Mouse (Mus musculus) Patski (cell line): ENCODE measurements around the gene Chst4. TPM values are rescaled to one million over a fixed set of nuclear protein-coding genes. Genes with fewer than 3 reads are reported as not detected.

Experiments used
- ATAC-seq: fragments of 100-300 bp; one replicate; pipeline ENCODE4 v1.8.0; 2021
- CTCF ChIA-PET: fragments of 350-600 bp; sonication (Branson Sonifier 250); formaldehyde crosslinking; loops from one replicate; lab custom pipeline; 2022; ENCODE audit warnings: inconsistent platforms; lab: Charles Lee
- POLR2A ChIA-PET: fragments of 350-600 bp; sonication (Branson Sonifier 250); formaldehyde crosslinking; loops from one replicate; lab custom pipeline; 2022; ENCODE audit warnings: antibody characterized with exemption, inconsistent platforms; lab: Charles Lee
- DNase-seq: peaks from one replicate; pipeline ENCODE4 v3.0.0-alpha.2; 2011; ENCODE audit warnings: low read depth, low spot score
- H3K27me3 ChIP-seq: fragments of 371-371 bp; one replicate; pipeline ENCODE4 v1.5.1; 2021
- CTCF ChIP-seq: fragments of 100-300 bp; IDR thresholded peaks from one replicate; pipeline ENCODE4 v1.5.1; 2021
- in situ Hi-C: fragments of 300-500 bp; cut with MboI; formaldehyde crosslinking; loops from 3 replicates; pipeline ENCODE4 v1.11.1; 2018; ENCODE audit warnings: low pct_unique_long_range_greater_than_20kb, mixed read lengths
- polyA plus RNA-seq: library from polyadenylated mRNA; unstranded; gene quantifications from one replicate; pipeline ENCODE4 v1.2.3, GENCODE M21; 2021

Gene Chst4
- polyA plus RNA-seq, 1 experiment from 2014 or later: not detected

DNA sequence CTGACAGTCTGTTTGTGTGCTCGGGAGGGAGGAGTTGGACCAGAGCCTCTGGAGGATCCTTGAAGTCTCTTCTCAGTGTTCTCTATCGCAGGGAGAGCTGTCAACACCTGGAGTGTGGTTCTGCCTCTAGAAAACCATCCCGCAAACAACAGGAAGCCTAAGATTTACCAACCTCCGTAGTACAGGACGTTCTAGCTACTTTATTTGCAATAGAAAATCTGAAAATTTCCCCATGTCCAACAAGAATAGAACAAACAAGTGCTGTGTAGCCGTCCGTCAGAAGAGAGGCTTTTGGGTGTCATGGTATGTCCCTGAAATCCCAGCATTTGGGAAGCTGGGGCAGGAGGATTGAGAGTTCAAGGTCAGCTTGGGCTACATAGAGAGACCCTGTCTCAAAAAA is 51.8 kb downstream of the Chst4 start:
- peaks cover 7% of the 10 kb centered on the region for H3K27me3 ChIP-seq
- POLR2A ChIA-PET: no interaction called here
- in situ Hi-C loops: no loop called here

DNA sequence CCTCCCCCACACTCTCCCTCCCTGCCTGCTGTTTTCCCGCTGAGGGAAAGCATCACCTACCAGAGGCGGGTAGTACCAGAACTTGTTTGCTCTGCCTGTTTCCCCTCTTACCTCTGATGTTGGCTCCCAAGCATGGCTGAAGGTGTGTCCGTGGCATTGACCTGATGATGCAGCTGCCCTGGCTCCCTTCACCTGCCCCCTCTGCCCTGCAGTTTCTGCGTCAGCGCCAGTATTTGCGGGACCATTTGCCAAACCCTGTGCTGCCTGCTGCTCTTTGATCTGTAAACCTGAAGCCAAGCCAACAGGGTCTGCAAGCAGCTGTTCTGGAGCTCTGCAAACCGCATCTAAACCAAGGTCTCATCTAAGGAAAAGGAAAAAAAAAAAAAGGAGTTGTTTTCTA is 53.2 kb downstream of the Chst4 start:
- CTCF ChIA-PET: no interaction called here
- no peak for DNase-seq
- POLR2A ChIA-PET: no interaction called here
- in situ Hi-C loops: no loop called here
- TF ChIP-seq CTCF: no peak
- no peak for ATAC-seq
- H3K27me3 ChIP-seq: peaks cover 10% of the 10 kb centered on the region

More for the DNA sequence above, 51.8 kb downstream of the Chst4 start:
- CTCF ChIA-PET: no interaction called here
- no peak for TF ChIP-seq CTCF
- DNase-seq: no peak
- no peak for ATAC-seq

- CTCF ChIA-PET: no interaction called here
- in situ Hi-C loops: no loop called here
- TF ChIP-seq CTCF: no peak
- POLR2A ChIA-PET: no interaction called here
- DNase-seq (no peak), ATAC-seq (no peak)
- H3K27me3 ChIP-seq: peaks cover 10% of the 10 kb centered on the region
These were observed 55.6 kb downstream of the Chst4 start for GRCm38 (mm10) chr8:109983944-109984343.

- H3K27me3 ChIP-seq: peaks cover 10% of the 10 kb centered on the region
- ATAC-seq (no peak), DNase-seq (no peak)
- ChIA-PET POLR2A (no interaction called here), CTCF (no interaction called here)
- TF ChIP-seq CTCF: no peak
- in situ Hi-C loops: no loop called here
These were observed 57.0 kb downstream of the Chst4 start for GRCm38 (mm10) chr8:109982386-109983105.

- no peak for DNase-seq
- in situ Hi-C loops: no loop called here
- no peak for ATAC-seq
- no peak for TF ChIP-seq CTCF
- H3K27me3 ChIP-seq: peaks cover 4% of the 10 kb centered on the region
- ChIA-PET POLR2A (no interaction called here), CTCF (no interaction called here)
These were observed 60.2 kb downstream of the Chst4 start for GRCm38 (mm10) chr8:109979339-109979738.

Other genes with a start within 250 kb of the Chst4 start
- 11.1 TPM for gene Phlpp2, start 171.2 kb downstream of the Chst4 start, polyA plus RNA-seq
- 11.7 TPM for gene Marveld3, start 77.5 kb downstream of the Chst4 start, polyA plus RNA-seq
- 0.04 TPM for gene Tat, start 49.3 kb downstream of the Chst4 start, polyA plus RNA-seq
- 4.2 TPM for gene Zfp612, start 40.0 kb upstream of the Chst4 start, polyA plus RNA-seq
- not detected for gene Gm21964, start 61.5 kb upstream of the Chst4 start, polyA plus RNA-seq
- gene Gm17720, start 63.0 kb upstream of the Chst4 start, polyA plus RNA-seq: not detected
- gene Calb2, start 128.5 kb upstream of the Chst4 start, polyA plus RNA-seq: not detected
- gene Cmtr2, start 175.9 kb upstream of the Chst4 start, polyA plus RNA-seq: 8.6 TPM
- 0.10 TPM for gene Hydin, start 227.2 kb upstream of the Chst4 start, polyA plus RNA-seq